9 mouse cellular contexts compared by ENCODE assay signal in genomic region chr3:95228894-95229780, GRCm38 (mm10). TPM values are rescaled to one million over a fixed set of nuclear protein-coding genes. Genes with fewer than 3 reads are reported as not detected.
DNase-seq lines count a peak whose midpoint lies in the region; ATAC-seq lines count a peak whose summit lies in the region.
"Had no signal": no experiment of that assay in that cellular context is flagged by ENCODE, and none has a peak within 500 bp of the region (broad histone marks: within the 10 kb centered on the region; RNA-seq: fewer than 3 reads in every experiment).

No protein-coding gene starts in this region.

- peak overlapping the region; percentile 96 for H3K27ac ChIP-seq in embryonic facial prominence, embryonic 14.5 days (replicated peaks; ENCODE audit: low read depth, low read length)
- peak overlapping the region; percentile 99 for H3K27ac ChIP-seq in lung, embryonic 16.5 days (ENCODE audit: low read length)

- H3K4me1 ChIP-seq in embryonic facial prominence, embryonic 14.5 days (ENCODE audit: control insufficient read depth, insufficient read depth, low read length) = peaks cover 22% of the 10 kb centered on the region
- peaks cover 31% of the 10 kb centered on the region for H3K4me1 ChIP-seq in lung, embryonic 16.5 days (replicated peaks; ENCODE audit: control insufficient read depth, insufficient read depth, low read length)

- H3K9ac ChIP-seq in embryonic facial prominence, embryonic 14.5 days (ENCODE audit: low read depth, low read length) = peak overlapping the region; percentile 92
- peak overlapping the region; percentile 96 for H3K9ac ChIP-seq in lung, embryonic 16.5 days (ENCODE audit: low read length)

- peak overlapping the region; percentile 92 for H3K4me2 ChIP-seq in embryonic facial prominence, embryonic 14.5 days (ENCODE audit: low read depth, low read length)
- H3K4me2 ChIP-seq in lung, embryonic 16.5 days (ENCODE audit: low read depth, low read length) = peak overlapping the region; percentile 88

- H3K4me3 ChIP-seq in embryonic facial prominence, embryonic 14.5 days (ENCODE audit: low read depth, low read length) = peak overlapping the region; percentile 86
- peak overlapping the region; percentile 95 for H3K4me3 ChIP-seq in lung, embryonic 16.5 days (ENCODE audit: low read length)

- under 1% methylated on average over 30 of the region's 43 CpGs for WGBS in embryonic facial prominence, embryonic 14.5 days
- under 1% methylated on average over 43 of the region's 43 CpGs for WGBS in lung, embryonic 16.5 days

- H3K36me3 ChIP-seq in embryonic facial prominence, embryonic 14.5 days (ENCODE audit: control insufficient read depth, insufficient read depth, low read length) = peaks cover 41% of the 10 kb centered on the region
- H3K36me3 ChIP-seq in lung, embryonic 16.5 days (ENCODE audit: control insufficient read depth, insufficient read depth, low read length) = peaks cover 31% of the 10 kb centered on the region

- peak; percentile 54 for ATAC-seq in embryonic facial prominence, embryonic 14.5 days (ENCODE audit: low read depth)
- peak; percentile 53 for ATAC-seq in lung, embryonic 16.5 days (ENCODE audit: low read depth)

- H3K27me3 ChIP-seq in embryonic facial prominence, embryonic 14.5 days (replicated peaks; ENCODE audit: control insufficient read depth, insufficient read depth, low read length) = no peaks in the 10 kb centered on the region
- no peaks in the 10 kb centered on the region for H3K27me3 ChIP-seq in lung, embryonic 16.5 days (ENCODE audit: control insufficient read depth, insufficient read depth, low read depth, low read length)

- DNase-seq in CD4-positive, CD25-positive, alpha-beta regulatory T cell, adult 2 months (ENCODE audit: low read depth, low spot score) = peak; percentile 47
- peak; percentile 44 for DNase-seq in adipocyte (ENCODE audit: low spot score)
- peak; percentile 89 for DNase-seq in embryonic facial prominence, embryonic 14.5 days (ENCODE audit: low spot score)
- peak; percentile 42 for DNase-seq in heart, postnatal 4 days
- peak; percentile 60 for DNase-seq in layer of hippocampus, adult 9-11 months
- DNase-seq in right cerebral cortex, postnatal 14 days = peak; percentile 73
- DNase-seq in yolk sac, embryonic 10.5 days (ENCODE audit: low spot score) = peak; percentile 45

- no peaks in the 10 kb centered on the region for H3K9me3 ChIP-seq in embryonic facial prominence, embryonic 14.5 days (ENCODE audit: control insufficient read depth, low read length)
- no peaks in the 10 kb centered on the region for H3K9me3 ChIP-seq in lung, embryonic 16.5 days (ENCODE audit: control insufficient read depth, low read length)

RNA-seq across cellular contexts. Expression of gene Cdc42se1, which starts 0.6 kb away (rescaled TPM):
- polyA plus RNA-seq in embryonic facial prominence, embryonic 14.5 days (2014; fragmentation: Nextera tagmentation; extraction: Ambion mirVana) = 111 and 125 TPM in 2 replicates
- total RNA-seq in heart, postnatal 4 days (2021) = 10 to 100 TPM; 45.2 to 45.9 TPM
- polyA plus RNA-seq in lung, embryonic 16.5 days (2015; fragmentation: Nextera tagmentation; extraction: Ambion mirVana) = 118 and 123 TPM in 2 replicates

RNA-seq across cellular contexts. Expression of gene Mllt11, which starts 2.8 kb away (rescaled TPM):
- 36.9 and 37.2 TPM in 2 replicates for polyA plus RNA-seq in embryonic facial prominence, embryonic 14.5 days (2014; fragmentation: Nextera tagmentation; extraction: Ambion mirVana)
- 1 to 10 TPM; 7.4 to 8.1 TPM for total RNA-seq in heart, postnatal 4 days (2021)
- polyA plus RNA-seq in lung, embryonic 16.5 days (2015; fragmentation: Nextera tagmentation; extraction: Ambion mirVana) = 12.0 TPM in 2 replicates

RNA-seq across cellular contexts. Expression of gene Gabpb2, which starts 11.4 kb away (rescaled TPM):
- 7.8 and 8.0 TPM in 2 replicates for polyA plus RNA-seq in embryonic facial prominence, embryonic 14.5 days (2014; fragmentation: Nextera tagmentation; extraction: Ambion mirVana)
- 10 to 100 TPM; 16.1 to 16.2 TPM for total RNA-seq in heart, postnatal 4 days (2021)
- polyA plus RNA-seq in lung, embryonic 16.5 days (2015; fragmentation: Nextera tagmentation; extraction: Ambion mirVana) = 10.0 and 10.2 TPM in 2 replicates

RNA-seq across cellular contexts. Expression of gene Gm128, which starts 12.3 kb away (rescaled TPM):
- 0.38 and 0.41 TPM in 2 replicates for polyA plus RNA-seq in embryonic facial prominence, embryonic 14.5 days (2014; fragmentation: Nextera tagmentation; extraction: Ambion mirVana)
- total RNA-seq in heart, postnatal 4 days (2021) = under 1 TPM in 1 of 2 experiments, not detected in 1; 0.14 TPM
- 0.29 and 0.50 TPM in 2 replicates for polyA plus RNA-seq in lung, embryonic 16.5 days (2015; fragmentation: Nextera tagmentation; extraction: Ambion mirVana)

RNA-seq across cellular contexts. Expression of gene Bnipl, which starts 21.9 kb away (rescaled TPM):
- polyA plus RNA-seq in embryonic facial prominence, embryonic 14.5 days (2014; fragmentation: Nextera tagmentation; extraction: Ambion mirVana) = 6.1 and 6.9 TPM in 2 replicates
- not detected for total RNA-seq in heart, postnatal 4 days (2021)
- polyA plus RNA-seq in lung, embryonic 16.5 days (2015; fragmentation: Nextera tagmentation; extraction: Ambion mirVana) = 4.6 and 5.7 TPM in 2 replicates
- total RNA-seq: hematopoietic stem cell, adult 5-6 weeks had no signal

Comparison
In these comparisons a context has a peak if more than half of its experiments do, and no peak if none do; other contexts are left out.
1. Peak in every context shown above with its lines: DNase-seq, ATAC-seq, H3K4me3 ChIP-seq and H3K27ac ChIP-seq.